Mouse (Mus musculus): Measurements from ENCODE around the gene Nfkbid. TPM values are rescaled to one million over a fixed set of nuclear protein-coding genes. Genes with fewer than 3 reads are reported as not detected.

The Nfkbid gene
- polyA plus RNA-seq, 1 experiment, result 0.36 TPM

DNA sequence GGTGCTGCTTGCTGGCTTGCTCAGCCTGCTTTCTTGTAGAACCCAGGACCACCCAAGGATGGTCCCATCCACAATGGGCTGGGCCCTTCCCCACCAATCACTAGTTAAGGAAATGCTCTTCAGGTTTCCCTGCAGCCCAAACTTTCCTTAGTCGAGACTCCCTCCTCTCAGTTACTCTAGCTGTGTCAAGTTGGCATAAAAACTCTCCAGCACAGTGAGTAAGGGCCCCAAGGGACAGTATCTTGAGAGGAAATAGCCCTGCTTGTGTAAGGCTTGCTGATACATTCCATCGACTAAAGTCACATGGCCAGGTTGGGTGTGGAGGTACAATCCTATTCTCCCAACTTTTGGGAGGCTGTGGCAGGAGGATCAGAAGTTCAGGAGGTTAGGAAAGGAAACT lies 8.7 kb downstream of the Nfkbid start:
- Histone ChIP-seq H3K27me3 (ENCODE audit: control insufficient read depth, insufficient read depth, low read length) (no peaks in the 10 kb centered on the region), H3K36me3 (ENCODE audit: control insufficient read depth, insufficient read depth, low read length) (no peaks in the 10 kb centered on the region), H3K4me1 (ENCODE audit: control insufficient read depth, insufficient read depth, low read length) (peaks cover 2% of the 10 kb centered on the region; the same call in 1 of the 2 replicates), H3K27ac (ENCODE audit: control insufficient read depth, insufficient read depth, low read depth, low read length) (no peak overlapping the region), H3K4me3 (ENCODE audit: control insufficient read depth, low read depth, low read length) (no peak overlapping the region)
- TF ChIP-seq POLR2A (IDR thresholded peaks at IDR 0.05; ENCODE audit: control insufficient read depth, low read depth, low read length) (no peak), CTCF (IDR thresholded peaks at IDR 0.05; ENCODE audit: control insufficient read depth, insufficient read depth, insufficient replicate concordance, low read depth, low read length) (no peak)

DNA sequence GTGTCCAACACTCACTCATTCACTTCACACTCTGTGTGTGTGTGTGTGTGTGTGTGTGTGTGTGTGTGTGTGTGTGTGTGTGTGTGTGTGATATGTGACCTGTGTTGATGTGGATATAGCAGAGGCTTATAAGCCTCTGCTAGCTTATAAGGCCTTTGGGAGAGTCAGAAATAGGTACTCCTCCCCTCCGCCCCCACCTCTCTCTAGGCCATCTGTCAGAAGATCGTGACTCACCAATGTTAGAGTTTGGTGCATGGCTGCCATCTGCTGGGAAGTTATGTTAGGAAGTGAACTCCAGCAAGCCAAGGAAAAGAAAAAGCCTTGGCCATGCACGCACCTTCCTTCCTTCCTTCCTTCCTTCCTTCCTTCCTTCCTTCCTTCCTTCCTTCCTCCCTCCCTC lies 10.3 kb downstream of the Nfkbid start:
- no peak overlapping the region for H3K27ac ChIP-seq (ENCODE audit: control insufficient read depth, insufficient read depth, low read depth, low read length)
- no peak overlapping the region for H3K4me3 ChIP-seq (ENCODE audit: control insufficient read depth, low read depth, low read length)
- TF ChIP-seq CTCF (IDR thresholded peaks at IDR 0.05; ENCODE audit: control insufficient read depth, insufficient read depth, insufficient replicate concordance, low read depth, low read length), result no peak
- no peak for TF ChIP-seq POLR2A (IDR thresholded peaks at IDR 0.05; ENCODE audit: control insufficient read depth, low read depth, low read length)
- H3K27me3 ChIP-seq (ENCODE audit: control insufficient read depth, insufficient read depth, low read length), result no peaks in the 10 kb centered on the region
- no peaks in the 10 kb centered on the region for H3K36me3 ChIP-seq (ENCODE audit: control insufficient read depth, insufficient read depth, low read length)
- H3K4me1 ChIP-seq (ENCODE audit: control insufficient read depth, insufficient read depth, low read length), result peaks cover 5% of the 10 kb centered on the region; the same call in 1 of the 2 replicates

DNA sequence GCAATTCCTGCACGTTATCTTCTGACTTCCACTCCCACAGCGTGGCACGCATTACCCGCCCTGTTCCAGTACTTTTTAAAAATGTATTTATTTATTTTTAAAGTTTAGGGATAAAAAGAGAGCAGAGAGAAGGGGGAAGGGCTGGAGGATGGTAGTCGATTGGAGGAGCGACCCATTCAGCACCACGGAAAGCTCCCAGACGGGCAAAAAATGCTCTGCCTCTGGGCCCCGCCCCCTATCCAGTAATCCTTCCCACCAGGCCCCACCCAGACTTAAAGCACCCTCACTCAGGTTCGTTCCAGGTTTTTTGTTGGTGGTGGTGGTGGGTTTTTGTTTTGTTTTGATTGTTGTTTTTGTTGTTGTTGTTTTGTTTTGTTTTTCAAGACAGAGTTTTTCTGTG lies 12.7 kb downstream of the Nfkbid start:
- Histone ChIP-seq H3K4me1 (ENCODE audit: control insufficient read depth, insufficient read depth, low read length) (peaks cover 6% of the 10 kb centered on the region; the same call in 1 of the 2 replicates), H3K4me3 (ENCODE audit: control insufficient read depth, low read depth, low read length) (no peak overlapping the region), H3K27ac (ENCODE audit: control insufficient read depth, insufficient read depth, low read depth, low read length) (no peak overlapping the region), H3K27me3 (ENCODE audit: control insufficient read depth, insufficient read depth, low read length) (no peaks in the 10 kb centered on the region), H3K36me3 (ENCODE audit: control insufficient read depth, insufficient read depth, low read length) (no peaks in the 10 kb centered on the region)
- TF ChIP-seq CTCF (IDR thresholded peaks at IDR 0.05; ENCODE audit: control insufficient read depth, insufficient read depth, insufficient replicate concordance, low read depth, low read length), result no peak

GRCm38 (mm10) chr7:30434701-30435100 lies 13.2 kb downstream of the Nfkbid start:
- H3K27me3 ChIP-seq (ENCODE audit: control insufficient read depth, insufficient read depth, low read length), result no peaks in the 10 kb centered on the region
- H3K27ac ChIP-seq (ENCODE audit: control insufficient read depth, insufficient read depth, low read depth, low read length), result no peak overlapping the region
- H3K4me1 ChIP-seq (ENCODE audit: control insufficient read depth, insufficient read depth, low read length), result peaks cover 6% of the 10 kb centered on the region; the same call in 1 of the 2 replicates
- no peak for TF ChIP-seq POLR2A (IDR thresholded peaks at IDR 0.05; ENCODE audit: control insufficient read depth, low read depth, low read length)
- TF ChIP-seq CTCF (IDR thresholded peaks at IDR 0.05; ENCODE audit: control insufficient read depth, insufficient read depth, insufficient replicate concordance, low read depth, low read length), result no peak
- no peaks in the 10 kb centered on the region for H3K36me3 ChIP-seq (ENCODE audit: control insufficient read depth, insufficient read depth, low read length)
- H3K4me3 ChIP-seq (ENCODE audit: control insufficient read depth, low read depth, low read length), result no peak overlapping the region

DNA sequence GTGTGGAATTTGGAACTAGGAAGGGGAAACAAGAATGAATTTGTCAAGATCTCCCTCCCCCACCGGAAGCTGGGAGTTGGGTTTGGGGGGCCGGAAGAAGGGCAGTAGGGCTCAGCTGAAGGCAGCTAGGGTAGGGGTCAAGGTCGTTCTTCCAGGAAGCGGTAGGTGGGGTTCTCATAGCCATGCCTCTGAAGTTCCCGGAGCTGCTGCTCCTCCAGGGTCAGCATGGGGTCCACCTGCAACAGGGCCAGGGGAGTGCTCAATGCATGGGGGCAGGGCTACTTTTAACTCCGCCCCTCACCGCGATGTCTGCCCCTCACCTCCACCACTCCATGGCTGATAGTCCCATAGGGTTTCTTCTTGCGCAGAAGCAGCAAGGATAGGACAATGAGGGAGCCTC lies 13.6 kb downstream of the Nfkbid start:
- TF ChIP-seq CTCF (IDR thresholded peaks at IDR 0.05; ENCODE audit: control insufficient read depth, insufficient read depth, insufficient replicate concordance, low read depth, low read length) (no peak), POLR2A (IDR thresholded peaks at IDR 0.05; ENCODE audit: control insufficient read depth, low read depth, low read length) (no peak)
- no peak overlapping the region for H3K4me3 ChIP-seq (ENCODE audit: control insufficient read depth, low read depth, low read length)

DNA sequence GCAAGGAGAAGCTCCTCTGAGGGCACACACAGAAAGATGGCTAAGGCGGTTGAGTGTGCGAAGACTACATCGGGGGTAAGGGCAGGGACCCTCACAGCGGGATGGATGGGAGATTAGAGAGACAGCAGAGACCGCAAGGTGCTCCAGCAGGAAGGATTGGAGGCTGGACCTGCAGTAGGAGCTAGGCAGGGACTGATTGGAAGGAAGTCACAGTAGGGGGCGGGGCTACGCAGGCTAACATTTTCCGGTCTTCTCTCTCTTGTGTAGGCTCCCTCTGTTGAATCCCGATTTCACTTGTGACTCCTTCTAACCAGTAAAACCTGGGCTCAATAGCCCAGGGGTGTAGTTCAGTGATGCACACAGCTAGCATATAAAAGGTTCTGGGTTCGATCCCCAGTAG lies 15.3 kb downstream of the Nfkbid start:
- Histone ChIP-seq H3K4me1 (ENCODE audit: control insufficient read depth, insufficient read depth, low read length) (peaks cover 11% of the 10 kb centered on the region), H3K4me3 (ENCODE audit: control insufficient read depth, low read depth, low read length) (no peak overlapping the region), H3K27ac (ENCODE audit: control insufficient read depth, insufficient read depth, low read depth, low read length) (no peak overlapping the region), H3K36me3 (ENCODE audit: control insufficient read depth, insufficient read depth, low read length) (no peaks in the 10 kb centered on the region), H3K27me3 (ENCODE audit: control insufficient read depth, insufficient read depth, low read length) (no peaks in the 10 kb centered on the region)
- TF ChIP-seq POLR2A (IDR thresholded peaks at IDR 0.05; ENCODE audit: control insufficient read depth, low read depth, low read length) (no peak), CTCF (IDR thresholded peaks at IDR 0.05; ENCODE audit: control insufficient read depth, insufficient read depth, insufficient replicate concordance, low read depth, low read length) (no peak)

More for the DNA sequence above, 13.6 kb downstream of the Nfkbid start:
- Histone ChIP-seq H3K27ac (ENCODE audit: control insufficient read depth, insufficient read depth, low read depth, low read length) (no peak overlapping the region), H3K27me3 (ENCODE audit: control insufficient read depth, insufficient read depth, low read length) (no peaks in the 10 kb centered on the region), H3K4me1 (ENCODE audit: control insufficient read depth, insufficient read depth, low read length) (peaks cover 11% of the 10 kb centered on the region), H3K36me3 (ENCODE audit: control insufficient read depth, insufficient read depth, low read length) (no peaks in the 10 kb centered on the region)

DNA sequence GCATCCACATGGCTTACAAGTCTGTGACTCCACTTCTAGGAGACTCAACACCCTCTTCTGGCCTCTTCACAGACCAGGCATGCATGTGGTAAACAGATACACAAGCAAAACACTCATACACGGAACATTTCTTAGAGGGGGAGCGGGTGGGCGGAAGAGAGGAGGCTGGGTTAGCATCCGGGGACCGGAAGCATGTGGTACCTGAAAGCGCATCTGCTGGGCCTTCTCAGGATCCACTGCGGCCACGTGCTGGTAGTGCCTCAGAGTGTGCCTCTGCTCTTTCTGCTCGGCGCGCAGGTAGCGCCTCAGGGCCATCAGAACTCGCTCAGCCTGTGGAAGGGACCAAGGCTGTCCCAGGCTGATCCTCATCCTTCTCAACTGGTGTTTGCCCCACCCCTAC lies 18.2 kb downstream of the Nfkbid start:
- H3K36me3 ChIP-seq (ENCODE audit: control insufficient read depth, insufficient read depth, low read length), result no peaks in the 10 kb centered on the region
- TF ChIP-seq POLR2A (IDR thresholded peaks at IDR 0.05; ENCODE audit: control insufficient read depth, low read depth, low read length) (no peak), CTCF (IDR thresholded peaks at IDR 0.05; ENCODE audit: control insufficient read depth, insufficient read depth, insufficient replicate concordance, low read depth, low read length) (no peak)
- H3K4me3 ChIP-seq (ENCODE audit: control insufficient read depth, low read depth, low read length), result no peak overlapping the region
- H3K27me3 ChIP-seq (ENCODE audit: control insufficient read depth, insufficient read depth, low read length), result no peaks in the 10 kb centered on the region
- peaks cover 21% of the 10 kb centered on the region for H3K4me1 ChIP-seq (ENCODE audit: control insufficient read depth, insufficient read depth, low read length)
- no peak overlapping the region for H3K27ac ChIP-seq (ENCODE audit: control insufficient read depth, insufficient read depth, low read depth, low read length)

DNA sequence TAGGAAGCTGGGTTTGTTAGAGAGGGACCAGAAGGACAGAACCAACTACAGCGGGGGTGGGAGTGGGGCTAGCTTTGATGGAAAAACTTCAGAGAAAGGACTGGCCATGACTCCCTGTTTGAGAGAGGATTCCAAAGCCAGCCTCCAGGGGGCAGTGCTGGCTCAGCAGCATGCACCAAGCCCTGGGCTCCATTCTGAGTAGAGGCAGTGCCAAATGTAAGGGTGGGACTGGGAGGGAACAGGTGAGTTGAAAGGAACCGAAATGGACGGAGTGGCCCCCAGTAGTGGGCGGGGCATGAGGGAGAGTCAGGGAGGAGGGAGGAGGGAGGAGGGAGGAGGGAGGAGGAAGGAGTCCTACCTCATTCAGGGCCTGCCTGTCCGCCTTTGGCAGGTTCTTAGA lies 19.2 kb downstream of the Nfkbid start:
- Histone ChIP-seq H3K4me3 (ENCODE audit: control insufficient read depth, low read depth, low read length) (no peak overlapping the region), H3K27me3 (ENCODE audit: control insufficient read depth, insufficient read depth, low read length) (no peaks in the 10 kb centered on the region), H3K36me3 (ENCODE audit: control insufficient read depth, insufficient read depth, low read length) (no peaks in the 10 kb centered on the region), H3K4me1 (ENCODE audit: control insufficient read depth, insufficient read depth, low read length) (peaks cover 27% of the 10 kb centered on the region), H3K27ac (ENCODE audit: control insufficient read depth, insufficient read depth, low read depth, low read length) (no peak overlapping the region)
- TF ChIP-seq POLR2A (IDR thresholded peaks at IDR 0.05; ENCODE audit: control insufficient read depth, low read depth, low read length) (no peak), CTCF (IDR thresholded peaks at IDR 0.05; ENCODE audit: control insufficient read depth, insufficient read depth, insufficient replicate concordance, low read depth, low read length) (peak; percentile 76)

Data from testis, adult 2 months (tissue).